Mouse (Mus musculus): ENCODE measurements around the gene Zfp277. TPM values are rescaled to one million over a fixed set of nuclear protein-coding genes. Genes with fewer than 3 reads are reported as not detected.

Zfp277 gene
- polyA plus RNA-seq, 1 experiment from 2014 or later, result 41.8 TPM

GRCm38 (mm10) chr12:40382539-40382938 is 63.2 kb downstream of the Zfp277 start:
- Histone ChIP-seq H3K4me2 (ENCODE audit: low read length) (no peak overlapping the region), H3K27ac (no peak overlapping the region), H3K36me3 (ENCODE audit: insufficient read depth, low read length) (no peaks in the 10 kb centered on the region), H3K4me1 (replicated peaks; ENCODE audit: insufficient read depth, low read length) (0 out of 2 replicates have a peak, but pooled peaks cover 4% of the 10 kb centered on the region), H3K9me3 (replicated peaks; ENCODE audit: low read length) (no peaks in the 10 kb centered on the region), H3K9ac (ENCODE audit: low read depth, low read length) (no peak overlapping the region), H3K4me3 (replicated peaks; ENCODE audit: low read depth, low read length) (no peak overlapping the region), H3K27me3 (ENCODE audit: insufficient read depth, low read length) (no peaks in the 10 kb centered on the region)
- TF ChIP-seq CTCF (IDR thresholded peaks at IDR 0.05; ENCODE audit: low read depth), result no peak
- DNase-seq (ENCODE audit: low spot score), result no peak
- WGBS, result 78% methylated on average over 5 of the region's 5 CpGs
- ATAC-seq (replicated peaks; ENCODE audit: low FRiP score, low read depth), result no peak

GRCm38 (mm10) chr12:40381824-40382223 is 63.9 kb downstream of the Zfp277 start:
- H3K4me2 ChIP-seq (ENCODE audit: low read length), result peak overlapping the region; percentile 41

GRCm38 (mm10) chr12:40381173-40381801 is 64.4 kb downstream of the Zfp277 start:
- DNase-seq (ENCODE audit: low spot score), result peak; percentile 25
- ATAC-seq (replicated peaks; ENCODE audit: low FRiP score, low read depth), result no peak
- Histone ChIP-seq H3K36me3 (ENCODE audit: insufficient read depth, low read length) (no peaks in the 10 kb centered on the region), H3K4me2 (ENCODE audit: low read length) (peak overlapping the region; percentile 41), H3K9me3 (replicated peaks; ENCODE audit: low read length) (no peaks in the 10 kb centered on the region), H3K27ac (no peak overlapping the region), H3K4me3 (replicated peaks; ENCODE audit: low read depth, low read length) (no peak overlapping the region; the same call in 1 of the 2 replicates), H3K9ac (ENCODE audit: low read depth, low read length) (no peak overlapping the region), H3K27me3 (ENCODE audit: insufficient read depth, low read length) (no peaks in the 10 kb centered on the region), H3K4me1 (replicated peaks; ENCODE audit: insufficient read depth, low read length) (0 out of 2 replicates have a peak, but pooled peaks cover 4% of the 10 kb centered on the region)
- no peak for TF ChIP-seq CTCF (IDR thresholded peaks at IDR 0.05; ENCODE audit: low read depth)
- WGBS, result 75% methylated on average over 10 of the region's 10 CpGs

More at GRCm38 (mm10) chr12:40381824-40382223, 63.9 kb downstream of the Zfp277 start:
- Histone ChIP-seq H3K9me3 (replicated peaks; ENCODE audit: low read length) (no peaks in the 10 kb centered on the region), H3K9ac (ENCODE audit: low read depth, low read length) (no peak overlapping the region), H3K27me3 (ENCODE audit: insufficient read depth, low read length) (no peaks in the 10 kb centered on the region), H3K27ac (no peak overlapping the region), H3K4me1 (replicated peaks; ENCODE audit: insufficient read depth, low read length) (0 out of 2 replicates have a peak, but pooled peaks cover 4% of the 10 kb centered on the region), H3K4me3 (replicated peaks; ENCODE audit: low read depth, low read length) (no peak overlapping the region), H3K36me3 (ENCODE audit: insufficient read depth, low read length) (no peaks in the 10 kb centered on the region)
- 56% methylated on average over 11 of the region's 11 CpGs for WGBS
- ATAC-seq (replicated peaks; ENCODE audit: low FRiP score, low read depth) (no peak), DNase-seq (ENCODE audit: low spot score) (peak; percentile 51)
- no peak for TF ChIP-seq CTCF (IDR thresholded peaks at IDR 0.05; ENCODE audit: low read depth)

GRCm38 (mm10) chr12:40379538-40379923 is 66.2 kb downstream of the Zfp277 start:
- TF ChIP-seq CTCF (IDR thresholded peaks at IDR 0.05; ENCODE audit: low read depth), result no peak
- Histone ChIP-seq H3K9me3 (replicated peaks; ENCODE audit: low read length) (no peaks in the 10 kb centered on the region), H3K4me3 (replicated peaks; ENCODE audit: low read depth, low read length) (no peak overlapping the region), H3K4me1 (replicated peaks; ENCODE audit: insufficient read depth, low read length) (0 out of 2 replicates have a peak, but pooled peaks cover 4% of the 10 kb centered on the region), H3K4me2 (ENCODE audit: low read length) (no peak overlapping the region), H3K9ac (ENCODE audit: low read depth, low read length) (no peak overlapping the region), H3K27ac (no peak overlapping the region), H3K27me3 (ENCODE audit: insufficient read depth, low read length) (no peaks in the 10 kb centered on the region), H3K36me3 (ENCODE audit: insufficient read depth, low read length) (no peaks in the 10 kb centered on the region)
- no peak for DNase-seq (ENCODE audit: low spot score)
- WGBS, result 86% methylated on average over 4 of the region's 4 CpGs
- ATAC-seq (replicated peaks; ENCODE audit: low FRiP score, low read depth), result no peak

- Histone ChIP-seq H3K4me2 (ENCODE audit: low read length) (no peak overlapping the region), H3K9me3 (replicated peaks; ENCODE audit: low read length) (no peaks in the 10 kb centered on the region), H3K36me3 (ENCODE audit: insufficient read depth, low read length) (no peaks in the 10 kb centered on the region), H3K27ac (no peak overlapping the region), H3K27me3 (ENCODE audit: insufficient read depth, low read length) (no peaks in the 10 kb centered on the region), H3K4me3 (replicated peaks; ENCODE audit: low read depth, low read length) (no peak overlapping the region), H3K9ac (ENCODE audit: low read depth, low read length) (no peak overlapping the region), H3K4me1 (replicated peaks; ENCODE audit: insufficient read depth, low read length) (0 out of 2 replicates have a peak, but pooled peaks cover 4% of the 10 kb centered on the region)
- DNase-seq (ENCODE audit: low spot score), result no peak
- TF ChIP-seq CTCF (IDR thresholded peaks at IDR 0.05; ENCODE audit: low read depth), result no peak
- no peak for ATAC-seq (replicated peaks; ENCODE audit: low FRiP score, low read depth)
- 89% methylated on average over 17 of the region's 17 CpGs for WGBS
Observed at GRCm38 (mm10) chr12:40378621-40379537, 66.8 kb downstream of the Zfp277 start.

- DNase-seq (ENCODE audit: low spot score) (no peak), ATAC-seq (replicated peaks; ENCODE audit: low FRiP score, low read depth) (no peak)
- H3K4me3 ChIP-seq (replicated peaks; ENCODE audit: low read depth, low read length), result no peak overlapping the region
- no peak for TF ChIP-seq CTCF (IDR thresholded peaks at IDR 0.05; ENCODE audit: low read depth)
- no peak overlapping the region for H3K27ac ChIP-seq
- no peaks in the 10 kb centered on the region for H3K36me3 ChIP-seq (ENCODE audit: insufficient read depth, low read length)
- 90% methylated on average over 3 of the region's 3 CpGs for WGBS
- no peak overlapping the region for H3K4me2 ChIP-seq (ENCODE audit: low read length)
- no peaks in the 10 kb centered on the region for H3K9me3 ChIP-seq (replicated peaks; ENCODE audit: low read length)
- H3K27me3 ChIP-seq (ENCODE audit: insufficient read depth, low read length), result no peaks in the 10 kb centered on the region
- no peak overlapping the region for H3K9ac ChIP-seq (ENCODE audit: low read depth, low read length)
- H3K4me1 ChIP-seq (replicated peaks; ENCODE audit: insufficient read depth, low read length), result no peaks in the 10 kb centered on the region
Observed at GRCm38 (mm10) chr12:40351879-40352278, 93.8 kb downstream of the Zfp277 start.

All from kidney, postnatal 0 days (tissue).